Mouse (Mus musculus) CH12.LX (cell line): ENCODE measurements around the gene Hck. TPM values are rescaled to one million over a fixed set of nuclear protein-coding genes. Genes with fewer than 3 reads are reported as not detected.
A peak's percentile ranks its signal among the peaks of the same experiment; 100 is the strongest.

Source experiments
- DNase-seq: peaks from one replicate; pipeline ENCODE4 v3.0.0-alpha.2; 2013; ENCODE audit errors: extremely low read depth
- H3K27ac ChIP-seq: 2 replicates; pipeline ENCODE4 v1.5.1; 2012; ENCODE audit warnings: low read depth, mild to moderate bottlenecking, control low read depth, moderate library complexity; ENCODE audit not compliant: insufficient read depth
- H3K27me3 ChIP-seq: replicated peaks from 2 replicates; pipeline ENCODE3; 2012; ENCODE audit warnings: inconsistent platforms
- H3K36me3 ChIP-seq, 2 experiments: replicated peaks in 1 of 2; 2 replicates each; pipeline versions ENCODE3 to v1.6.1; 2012; ENCODE audit warnings: inconsistent platforms in 1 of 2, low read length in 1 of 2, mild to moderate bottlenecking in 1 of 2, mixed read lengths in 1 of 2, moderate library complexity in 1 of 2; ENCODE audit not compliant: control insufficient read depth in 1 of 2, insufficient read depth in 1 of 2
- H3K4me1 ChIP-seq, 2 experiments: 2 replicates each; pipeline ENCODE4 v1.6.1; 2012; ENCODE audit warnings: inconsistent platforms in 1 of 2, moderate library complexity in 1 of 2; ENCODE audit not compliant: insufficient read depth in 2 of 2, control insufficient read depth in 1 of 2
- H3K4me2 ChIP-seq: 2 replicates; pipeline ENCODE4 v1.6.1; 2012; ENCODE audit warnings: low read depth, mild to moderate bottlenecking, control low read depth; ENCODE audit not compliant: poor library complexity, insufficient read depth, severe bottlenecking
- H3K4me3 ChIP-seq, 3 experiments: fragments of 150-350 bp in 1 of 3; sonication (generic) in 1 of 3; replicated peaks in 1 of 3; 2 replicates each; pipeline versions ENCODE3 to v1.5.1; 2011 to 2012; ENCODE audit warnings: low read depth in 2 of 3, low read length in 2 of 3, mild to moderate bottlenecking in 2 of 3, moderate library complexity in 2 of 3, control low read depth in 1 of 3, improper control_type of control experiment in 1 of 3, inconsistent platforms in 1 of 3, mixed read lengths in 1 of 3; ENCODE audit not compliant: poor library complexity in 1 of 3
- H3K79me2 ChIP-seq: replicated peaks from 2 replicates; pipeline ENCODE4 v1.6.1; 2012; ENCODE audit warnings: mild to moderate bottlenecking, moderate library complexity; ENCODE audit not compliant: control insufficient read depth, poor library complexity, insufficient read depth, severe bottlenecking; ENCODE audit errors: extremely low read depth
- H3K9ac ChIP-seq: 2 replicates; pipeline ENCODE4 v1.6.1; 2012; ENCODE audit warnings: low read depth, mild to moderate bottlenecking, control low read depth, moderate library complexity; ENCODE audit not compliant: insufficient read depth
- H3K9me3 ChIP-seq: replicated peaks from 2 replicates; pipeline ENCODE3; 2012; ENCODE audit warnings: low read length, inconsistent platforms, mixed read lengths
- BHLHE40 ChIP-seq: IDR thresholded peaks from 2 replicates; pipeline ENCODE4 v1.6.1; 2011; ENCODE audit warnings: mild to moderate bottlenecking, low read depth, low read length, improper control_type of control experiment
- CHD1 ChIP-seq: IDR thresholded peaks from 2 replicates; pipeline ENCODE4 v1.6.1; 2012; ENCODE audit warnings: low read depth, low read length, improper control_type of control experiment, inconsistent platforms
- CHD2 ChIP-seq: IDR thresholded peaks from 2 replicates; pipeline ENCODE4 v1.6.1; 2011; ENCODE audit warnings: low read length, improper control_type of control experiment
- CTCF ChIP-seq, 2 experiments: IDR thresholded peaks in 1 of 2; conservative IDR thresholded peaks in 1 of 2; 2 replicates each; pipeline ENCODE4 v1.5.1; 2011 to 2012; ENCODE audit warnings: low read depth in 2 of 2, low read length in 2 of 2, improper control_type of control experiment in 1 of 2, inconsistent platforms in 1 of 2, mild to moderate bottlenecking in 1 of 2, moderate library complexity in 1 of 2
- E2F4 ChIP-seq: IDR thresholded peaks from 2 replicates; pipeline ENCODE4 v1.6.1; 2011; ENCODE audit warnings: low read depth, low read length, improper control_type of control experiment; ENCODE audit not compliant: insufficient replicate concordance
- MAFK ChIP-seq: IDR thresholded peaks from 2 replicates; pipeline ENCODE4 v1.6.1; 2011; ENCODE audit warnings: low read length, improper control_type of control experiment; ENCODE audit not compliant: insufficient replicate concordance
- MAZ ChIP-seq: IDR thresholded peaks from 2 replicates; pipeline ENCODE4 v1.6.1; 2012; ENCODE audit warnings: low read depth, mild to moderate bottlenecking, inconsistent platforms, low read length, improper control_type of control experiment, moderate library complexity
- MEF2A ChIP-seq: IDR thresholded peaks from 2 replicates; pipeline ENCODE4 v1.6.1; 2014; ENCODE audit warnings: low read depth, mild to moderate bottlenecking, inconsistent platforms, low read length, improper control_type of control experiment, borderline replicate concordance
- MYC ChIP-seq: IDR thresholded peaks from 2 replicates; pipeline ENCODE4 v1.6.1; 2011; ENCODE audit warnings: low read depth, mild to moderate bottlenecking, improper control_type of control experiment, low read length
- NELFE ChIP-seq: IDR thresholded peaks from 2 replicates; pipeline ENCODE4 v1.6.1; 2011; ENCODE audit warnings: low read depth, low read length, improper control_type of control experiment
- PAX5 ChIP-seq: IDR thresholded peaks from 2 replicates; pipeline ENCODE4 v1.6.1; 2012; ENCODE audit warnings: low read length, inconsistent platforms, mixed read lengths
- RAD21 ChIP-seq: IDR thresholded peaks from 2 replicates; pipeline ENCODE4 v1.6.1; 2011; ENCODE audit warnings: low read depth, mild to moderate bottlenecking, low read length, improper control_type of control experiment, moderate library complexity
- RCOR1 ChIP-seq: conservative IDR thresholded peaks from 2 replicates; pipeline ENCODE4 v1.6.1; 2012; ENCODE audit warnings: low read depth, mild to moderate bottlenecking, inconsistent platforms, low read length, improper control_type of control experiment
- SMC3 ChIP-seq: IDR thresholded peaks from 2 replicates; pipeline ENCODE4 v1.6.1; 2011; ENCODE audit warnings: low read depth, low read length, improper control_type of control experiment
- TBP ChIP-seq: conservative IDR thresholded peaks from 2 replicates; pipeline ENCODE4 v1.6.1; 2011; ENCODE audit warnings: low read depth, low read length, improper control_type of control experiment
- UBTF ChIP-seq: IDR thresholded peaks from 2 replicates; pipeline ENCODE4 v1.6.1; 2012; ENCODE audit warnings: low read depth, mild to moderate bottlenecking, inconsistent platforms, low read length, improper control_type of control experiment, moderate library complexity
- ZC3H11A ChIP-seq: IDR thresholded peaks from 2 replicates; pipeline ENCODE4 v1.6.1; 2012; ENCODE audit warnings: low read depth, mild to moderate bottlenecking, inconsistent platforms, low read length, improper control_type of control experiment
- ZMIZ1 ChIP-seq: IDR thresholded peaks from 2 replicates; pipeline ENCODE4 v1.6.1; 2012; ENCODE audit warnings: low read depth, mild to moderate bottlenecking, inconsistent platforms, low read length, improper control_type of control experiment
- dilution Hi-C: fragments of 300-500 bp; cut with MboI; formaldehyde crosslinking; loops from 2 replicates; pipeline ENCODE4 v1.14.3; 2020; ENCODE audit warnings: low sequenced_read_pairs; ENCODE audit not compliant: extremely low pct_unique_long_range_greater_than_20kb, extremely low pct_ligation_motif_present
- in situ Hi-C: fragments of 300-500 bp; cut with MboI; formaldehyde crosslinking; loops from 3 replicates; pipeline ENCODE4 v1.14.3; 2019; ENCODE audit warnings: low sequenced_read_pairs, low pct_ligation_motif_present, low pct_unique_long_range_greater_than_20kb, mixed read lengths
- polyA plus RNA-seq: library from polyadenylated mRNA; unstranded; fragments of >175 nt; gene quantifications from 2 replicates; pipeline ENCODE4 v1.2.1, GENCODE M21; 2012; ENCODE audit warnings: low read depth; ENCODE audit not compliant: insufficient read length
- total RNA-seq, 2 experiments: library from RNA; depleted of rRNA; stranded (reverse); fragments of 300-350 nt in 1 of 2; fragments of >200 nt in 1 of 2; gene quantifications; 2 replicates each; pipeline ENCODE4 v1.2.3; 2012 to 2014

Gene Hck
- total and polyA plus RNA-seq, 3 experiments = 0.08 to 0.68 (median 0.63) TPM

DNA sequence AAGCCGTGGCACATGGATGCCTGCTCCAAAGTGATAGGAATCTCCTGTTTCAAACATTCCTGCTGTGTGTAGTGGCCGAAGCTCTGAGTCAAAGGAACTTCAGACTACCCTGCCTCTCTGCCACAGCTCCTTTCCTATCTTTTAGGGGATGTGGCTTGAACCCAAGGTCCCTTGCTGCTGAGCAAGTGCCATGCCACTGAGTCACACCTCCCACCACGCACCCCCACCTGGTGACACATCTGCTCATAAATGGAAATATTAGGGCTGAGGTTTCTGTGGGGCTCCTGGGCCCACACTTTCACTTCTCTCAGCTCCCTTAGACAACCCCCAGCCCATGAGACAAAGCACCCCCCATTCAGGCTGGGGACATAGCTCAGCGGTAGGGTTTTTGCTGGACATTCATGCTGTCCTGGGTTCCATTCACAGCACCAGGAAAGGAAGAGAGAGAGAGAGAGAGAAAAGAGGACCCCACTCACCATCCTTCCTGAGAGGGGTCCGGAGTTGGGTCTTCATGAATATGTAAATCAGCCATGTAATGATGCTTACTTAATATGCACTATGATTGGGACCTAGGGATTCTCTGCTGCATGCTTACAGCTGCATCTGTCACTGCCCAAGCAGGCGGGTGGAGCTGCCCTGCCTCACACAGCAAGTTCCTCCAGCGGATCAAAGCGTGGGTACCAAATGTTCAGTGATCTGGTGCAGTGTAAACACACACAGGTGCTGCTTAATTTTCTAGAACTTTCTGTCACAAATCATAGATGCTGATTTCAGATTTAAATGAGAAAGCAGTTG is 13.8 kb downstream of the Hck start:
- Histone ChIP-seq H3K4me1 (peaks cover 11 to 25% of the 10 kb centered on the region in 2 experiments; a peak in 2 of 4 replicates), H3K4me2 (0 out of 2 replicates have a peak overlapping the region, but pooled peaks have one; percentile 12), H3K27me3 (peaks cover 66% of the 10 kb centered on the region), H3K9ac (no peak overlapping the region), H3K36me3 (no peaks in the 10 kb centered on the region), H3K4me3 (no peak overlapping the region), H3K79me2 (no peaks in the 10 kb centered on the region), H3K9me3 (peaks cover 12% of the 10 kb centered on the region), H3K27ac (no peak overlapping the region)
- peak; percentile 37 for DNase-seq
- in situ Hi-C loops (no loop called here), dilution Hi-C loops (no loop called here)
- TF ChIP-seq UBTF = no peak
- no peak for TF ChIP-seq MYC
- no peak for TF ChIP-seq ZMIZ1
- peak; percentile 44; the same call in 1 of the 2 replicates for TF ChIP-seq BHLHE40
- TF ChIP-seq SMC3 = no peak
- no peak for TF ChIP-seq RAD21

DNA sequence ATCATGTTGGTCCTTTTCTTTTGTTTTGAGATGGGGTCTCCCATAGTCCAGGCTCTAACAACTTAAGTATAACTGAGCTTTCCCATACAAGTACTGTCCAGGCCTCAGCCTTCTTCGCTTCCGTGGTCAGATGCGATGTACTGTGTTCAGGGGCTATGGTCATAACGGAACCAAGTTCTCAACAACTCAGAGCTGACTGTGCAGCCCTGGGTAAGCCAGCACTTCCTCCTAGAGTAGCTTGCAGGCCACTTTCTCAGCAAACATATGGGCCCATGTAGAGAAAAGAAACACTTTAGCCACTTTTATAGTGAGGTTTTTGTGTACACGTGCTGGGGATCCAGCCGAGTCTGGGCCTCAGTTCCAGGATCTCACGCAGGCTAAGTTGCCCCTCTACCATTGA is 14.4 kb downstream of the Hck start:
- Histone ChIP-seq H3K9me3 (peaks cover 12% of the 10 kb centered on the region), H3K9ac (no peak overlapping the region), H3K27ac (no peak overlapping the region), H3K4me2 (no peak overlapping the region), H3K27me3 (peaks cover 69% of the 10 kb centered on the region), H3K4me3 (no peak overlapping the region), H3K4me1 (peaks cover 11 to 25% of the 10 kb centered on the region in 2 experiments; a peak in 2 of 4 replicates), H3K79me2 (no peaks in the 10 kb centered on the region), H3K36me3 (no peaks in the 10 kb centered on the region)
- no peak for DNase-seq
- TF ChIP-seq NELFE (no peak), PAX5 (no peak), CHD2 (no peak), ZC3H11A (no peak), MAZ (no peak), TBP (no peak), E2F4 (no peak), RCOR1 (no peak), MAFK (no peak), CTCF (conservative IDR thresholded peaks at IDR 0.05 in 1 of 2, IDR thresholded peaks at IDR 0.05 in 1 of 2; ENCODE audit: low read depth in 2 of 2, low read length in 2 of 2) (no peak), MEF2A (no peak), CHD1 (no peak), UBTF (no peak)
- in situ Hi-C loops = no loop called here
- dilution Hi-C loops = no loop called here
